Mouse (Mus musculus): ENCODE results near the gene C130073F10Rik.
"Not testable (repeated sequence)": the region's sequence is repeated elsewhere in the genome, so short reads cannot be mapped to it uniquely, and the experiment has no call there.

DNA sequence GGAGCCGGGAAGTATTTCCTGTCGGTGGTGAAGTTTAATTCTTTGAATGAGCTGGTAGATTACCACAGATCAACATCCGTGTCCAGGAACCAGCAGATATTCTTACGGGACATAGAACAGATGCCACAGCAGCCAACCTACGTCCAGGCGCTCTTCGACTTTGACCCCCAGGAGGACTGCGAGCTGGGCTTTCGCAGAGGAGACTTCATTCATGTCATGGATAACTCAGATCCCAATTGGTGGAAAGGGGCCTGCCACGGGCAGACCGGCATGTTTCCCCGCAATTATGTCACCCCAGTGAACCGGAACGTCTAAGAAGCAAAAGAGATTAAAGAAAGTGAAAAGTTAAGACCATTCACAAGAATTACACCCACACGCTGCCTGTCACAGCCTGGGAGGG, 17.9 kb downstream of the C130073F10Rik start:
- not testable (repeated sequence) for TF ChIP-seq CHD1 (IDR thresholded peaks at IDR 0.05; ENCODE audit: low read depth, low read length); CTCF (IDR thresholded peaks at IDR 0.05 in 2 of 3, conservative IDR thresholded peaks at IDR 0.05 in 1 of 3; ENCODE audit: control insufficient read depth in 1 of 3, insufficient read depth in 1 of 3, low read depth in 2 of 3, low read length in 3 of 3, poor library complexity in 1 of 3, severe bottlenecking in 1 of 3); MAZ (IDR thresholded peaks at IDR 0.05; ENCODE audit: low read depth, low read length)

All from MEL (cell line).